ENCODE assay signal across 8 mouse cellular contexts in the genomic region with DNA sequence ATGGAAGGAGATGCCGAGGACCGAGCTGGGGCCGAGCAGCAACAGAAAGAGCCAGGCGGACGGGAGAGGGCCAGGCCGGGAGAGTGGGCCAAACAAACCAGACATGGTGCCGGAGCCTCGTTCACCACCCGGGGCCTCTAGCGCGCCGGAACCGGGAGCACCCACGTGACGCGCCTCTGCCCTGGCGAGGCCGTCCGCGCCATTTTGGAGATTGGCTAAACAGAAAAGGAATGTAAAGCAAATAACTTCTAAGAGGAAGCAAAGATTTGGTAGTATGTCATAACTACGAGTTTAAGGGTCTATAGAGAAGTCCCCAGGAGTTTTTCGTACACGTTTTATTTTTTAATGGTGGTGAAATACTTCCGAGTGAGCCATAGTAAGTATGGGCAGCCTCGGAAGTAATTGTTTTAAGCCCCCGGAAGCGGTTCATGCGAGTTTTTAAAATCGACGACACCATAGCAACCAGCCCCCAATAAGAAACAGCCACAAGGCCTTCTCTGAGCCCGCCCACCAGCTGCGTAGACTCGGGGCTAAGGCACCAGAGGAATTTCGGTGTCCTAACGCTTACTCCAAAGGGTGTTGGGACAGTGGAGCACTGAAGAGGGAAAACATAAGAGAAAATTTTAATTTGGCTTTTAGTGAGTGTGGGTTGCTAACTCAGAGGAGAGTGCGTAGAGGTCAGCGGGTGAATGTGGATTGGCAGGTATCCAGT. TPM values are rescaled to one million over a fixed set of nuclear protein-coding genes. Genes with fewer than 3 reads are reported as not detected.
A peak's percentile ranks its signal among the peaks of the same experiment; 100 is the strongest.
DNase-seq lines count a peak whose midpoint lies in the region; ATAC-seq and TF ChIP-seq lines count a peak whose summit lies in the region.

A gene (minus strand): TSS at position 287 of the 712 bp plus-strand sequence.

- H3K9ac ChIP-seq in forebrain, embryonic 16.5 days (replicated peaks; ENCODE audit: low read depth, low read length), result peak within 1 kb of the TSS; percentile 90
- H3K9ac ChIP-seq in lung, embryonic 14.5 days, result peak within 1 kb of the TSS; percentile 93

- peak within 1 kb of the TSS; percentile 83 for H3K4me3 ChIP-seq in G1E (ENCODE audit: low read depth, low read length)
- H3K4me3 ChIP-seq in forebrain, embryonic 16.5 days (replicated peaks; ENCODE audit: low read length), result peak within 1 kb of the TSS; percentile 91
- H3K4me3 ChIP-seq in layer of hippocampus, adult 2 months, result peak within 1 kb of the TSS; percentile 77
- peak within 1 kb of the TSS; percentile 90 for H3K4me3 ChIP-seq in lung, embryonic 14.5 days (ENCODE audit: low read depth, low read length)
- H3K4me3 ChIP-seq in olfactory bulb, adult 2 months (ENCODE audit: insufficient read depth, low read depth, low read length), result peak within 1 kb of the TSS; percentile 54
- H3K4me3 ChIP-seq in thymus, adult 2 months (ENCODE audit: control insufficient read depth, insufficient read depth, low read length), result peak within 1 kb of the TSS; percentile 86

- H3K36me3 ChIP-seq in G1E (replicated peaks), result peaks cover 23% of the 10 kb centered on the region
- no peaks in the 10 kb centered on the region for H3K36me3 ChIP-seq in forebrain, embryonic 16.5 days (ENCODE audit: control insufficient read depth, insufficient read depth)
- 0 out of 2 replicates have a peak, but pooled peaks cover 2% of the 10 kb centered on the region for H3K36me3 ChIP-seq in lung, embryonic 14.5 days (ENCODE audit: insufficient read depth)
- no peaks in the 10 kb centered on the region for H3K36me3 ChIP-seq in thymus, adult 2 months (ENCODE audit: control insufficient read depth, insufficient read depth, low read length)

- peak; percentile 92 for DNase-seq in G1E (ENCODE audit: low spot score)
- peak; percentile 88 to 93 for DNase-seq in cerebellum, adult 18-20 months
- DNase-seq in heart, postnatal 36 days, result peak; percentile 87 to 89
- DNase-seq in layer of hippocampus, adult 2 months (ENCODE audit: low spot score in 2 of 2), result peak; percentile 87 to 95
- peak; percentile 97 for DNase-seq in lung, embryonic 14.5 days
- peak; percentile 86 for DNase-seq in thymus, adult 2 months

- TF ChIP-seq CTCF in G1E (IDR thresholded peaks at IDR 0.05; ENCODE audit: low read depth, low read length), result no peak
- TF ChIP-seq CTCF in layer of hippocampus, adult 2 months (conservative IDR thresholded peaks at IDR 0.05), result 0 out of 2 replicates have a peak, but pooled peaks have one; percentile 23
- no peak for TF ChIP-seq CTCF in lung, embryonic 14.5 days (IDR thresholded peaks at IDR 0.05; ENCODE audit: low read depth)
- no peak for TF ChIP-seq CTCF in olfactory bulb, adult 2 months (IDR thresholded peaks at IDR 0.05; ENCODE audit: insufficient read depth, low read depth, low read length)
- no peak for TF ChIP-seq CTCF in thymus, adult 2 months (IDR thresholded peaks at IDR 0.05; ENCODE audit: borderline replicate concordance, control insufficient read depth, extremely low read depth, insufficient read depth, low read length, poor library complexity)

- WGBS in forebrain, embryonic 16.5 days, result under 1% methylated on average over 35 of the region's 37 CpGs
- under 1% methylated on average over 35 of the region's 37 CpGs for WGBS in lung, embryonic 14.5 days
- under 1% methylated on average over 37 of the region's 37 CpGs for WGBS in olfactory bulb, adult 2 months
- WGBS in thymus, adult 2 months, result 1% methylated on average over 34 of the region's 37 CpGs

- peak within 1 kb of the TSS; percentile 90 for H3K4me2 ChIP-seq in forebrain, embryonic 16.5 days (ENCODE audit: low read length)
- H3K4me2 ChIP-seq in lung, embryonic 14.5 days, result peak within 1 kb of the TSS; percentile 85

- H3K4me1 ChIP-seq in G1E (ENCODE audit: insufficient read depth, low read depth, low read length), result peaks cover 48% of the 10 kb centered on the region
- H3K4me1 ChIP-seq in forebrain, embryonic 16.5 days (replicated peaks; ENCODE audit: control insufficient read depth, insufficient read depth, low read length), result peaks cover 20% of the 10 kb centered on the region
- H3K4me1 ChIP-seq in lung, embryonic 14.5 days (ENCODE audit: insufficient read depth), result 0 out of 2 replicates have a peak, but pooled peaks cover 8% of the 10 kb centered on the region
- peaks cover 10% of the 10 kb centered on the region for H3K4me1 ChIP-seq in olfactory bulb, adult 2 months (ENCODE audit: control insufficient read depth, insufficient read depth, low read length)
- H3K4me1 ChIP-seq in thymus, adult 2 months (replicated peaks; ENCODE audit: control insufficient read depth, insufficient read depth, low read length), result peaks cover 9% of the 10 kb centered on the region

- H3K27ac ChIP-seq in forebrain, embryonic 16.5 days (ENCODE audit: low read length), result peak within 1 kb of the TSS; percentile 55
- peak within 1 kb of the TSS; percentile 96 for H3K27ac ChIP-seq in layer of hippocampus, adult 2 months
- H3K27ac ChIP-seq in lung, embryonic 14.5 days (ENCODE audit: low read depth), result peak within 1 kb of the TSS; percentile 88
- H3K27ac ChIP-seq in olfactory bulb, adult 2 months (ENCODE audit: insufficient read depth, low read depth, low read length), result peak within 1 kb of the TSS; percentile 95
- no peak within 1 kb of the TSS for H3K27ac ChIP-seq in thymus, adult 2 months (ENCODE audit: control insufficient read depth, insufficient read depth, low read length)

- TF ChIP-seq POLR2A in olfactory bulb, adult 2 months (IDR thresholded peaks at IDR 0.05; ENCODE audit: insufficient read depth, low read depth, low read length), result peak; percentile 27; the same call in 1 of the 2 replicates
- peak; percentile 40 for TF ChIP-seq POLR2A in thymus, adult 2 months (IDR thresholded peaks at IDR 0.05; ENCODE audit: control insufficient read depth, extremely low read depth, insufficient read depth, low read length, poor library complexity)

- ATAC-seq in G1E (ENCODE audit: extremely low read depth, insufficient number of reproducible peaks, low FRiP score, poor library complexity, severe bottlenecking), result peak; percentile 85
- peak; percentile 97 for ATAC-seq in forebrain, embryonic 16.5 days
- peak; percentile 95 for ATAC-seq in lung, embryonic 14.5 days (ENCODE audit: insufficient read depth)

- no peaks in the 10 kb centered on the region for H3K27me3 ChIP-seq in G1E (ENCODE audit: insufficient read depth, low read length)
- no peaks in the 10 kb centered on the region for H3K27me3 ChIP-seq in forebrain, embryonic 16.5 days (replicated peaks; ENCODE audit: control insufficient read depth, insufficient read depth, low read length)
- H3K27me3 ChIP-seq in lung, embryonic 14.5 days (ENCODE audit: insufficient read depth, low read length), result no peaks in the 10 kb centered on the region
- no peaks in the 10 kb centered on the region for H3K27me3 ChIP-seq in thymus, adult 2 months (ENCODE audit: control insufficient read depth, insufficient read depth, low read length)

- intact Hi-C loops in heart, postnatal 36 days (cut with DNase I), result loop anchor here (1.0 to 5.0 kb wide), 3 partner anchors 32 to 112 kb away; a partner anchor contains a TSS

- H3K9me3 ChIP-seq in G1E (replicated peaks), result no peaks in the 10 kb centered on the region
- H3K9me3 ChIP-seq in forebrain, embryonic 16.5 days (ENCODE audit: control insufficient read depth, low read length), result no peaks in the 10 kb centered on the region
- no peaks in the 10 kb centered on the region for H3K9me3 ChIP-seq in lung, embryonic 14.5 days (ENCODE audit: low read depth, low read length)

RNA-seq across cellular contexts. Expression of the gene that starts here (rescaled TPM):
- total RNA-seq in G1E (2014; fragmentation: Nextera tagmentation) (286 and 322 TPM in 2 replicates), G1E (2017) (61.7 and 85.4 TPM in 2 replicates)
- 255 and 271 TPM in 2 replicates for polyA plus RNA-seq in G1E (2012)
- polyA plus RNA-seq in forebrain, embryonic 16.5 days (2015; fragmentation: Nextera tagmentation; extraction: Ambion mirVana), result 150 and 175 TPM in 2 replicates
- 100 to 1,000 TPM; 158 to 175 TPM for total RNA-seq in heart, postnatal 36 days (2021)
- total RNA-seq in layer of hippocampus, adult 2 months (2021), result 100 to 1,000 TPM; 156 to 166 TPM
- 333 and 344 TPM in 2 replicates for polyA plus RNA-seq in lung, embryonic 14.5 days (2014; fragmentation: Nextera tagmentation; extraction: Ambion mirVana)
- polyA plus RNA-seq in olfactory bulb, adult 2 months (2012; ENCODE audit: insufficient read depth, insufficient read length, low replicate concordance, missing spikeins), result not detected in 2 replicates
- polyA plus RNA-seq in thymus, adult 2 months (2012; rRNA removed), result 152 and 180 TPM in 2 replicates
